Mouse (Mus musculus) layer of hippocampus, adult 2 months (tissue): ENCODE data around the gene Glrx. TPM values are rescaled to one million over a fixed set of nuclear protein-coding genes. Genes with fewer than 3 reads are reported as not detected.
"Not testable (repeated sequence)": the region's sequence is repeated elsewhere in the genome, so short reads cannot be mapped to it uniquely, and the experiment has no call there.

Source experiments
- DNase-seq, 2 experiments: peaks; one replicate each; pipeline ENCODE4 v3.0.0; 2022; ENCODE audit warnings: low spot score in 2 of 2
- H3K27ac ChIP-seq: fragments of 200-600 bp; 2 replicates; pipeline ENCODE4 v1.8.1; 2022
- H3K4me3 ChIP-seq: fragments of 200-600 bp; 2 replicates; pipeline ENCODE4 v1.8.1; 2022; ENCODE audit warnings: mild to moderate bottlenecking
- CTCF ChIP-seq: fragments of 200-600 bp; conservative IDR thresholded peaks from 2 replicates; pipeline ENCODE4 v1.8.1; 2022; ENCODE audit warnings: antibody characterized with exemption, mild to moderate bottlenecking, moderate library complexity
- total RNA-seq, 2 experiments: library from RNA; stranded (reverse); gene quantifications; 2 replicates each; pipeline ENCODE4 v1.2.3; 2021

Gene Glrx
- total RNA-seq, 2 experiments from 2014 or later: 45.7 to 49.9 TPM

DNA sequence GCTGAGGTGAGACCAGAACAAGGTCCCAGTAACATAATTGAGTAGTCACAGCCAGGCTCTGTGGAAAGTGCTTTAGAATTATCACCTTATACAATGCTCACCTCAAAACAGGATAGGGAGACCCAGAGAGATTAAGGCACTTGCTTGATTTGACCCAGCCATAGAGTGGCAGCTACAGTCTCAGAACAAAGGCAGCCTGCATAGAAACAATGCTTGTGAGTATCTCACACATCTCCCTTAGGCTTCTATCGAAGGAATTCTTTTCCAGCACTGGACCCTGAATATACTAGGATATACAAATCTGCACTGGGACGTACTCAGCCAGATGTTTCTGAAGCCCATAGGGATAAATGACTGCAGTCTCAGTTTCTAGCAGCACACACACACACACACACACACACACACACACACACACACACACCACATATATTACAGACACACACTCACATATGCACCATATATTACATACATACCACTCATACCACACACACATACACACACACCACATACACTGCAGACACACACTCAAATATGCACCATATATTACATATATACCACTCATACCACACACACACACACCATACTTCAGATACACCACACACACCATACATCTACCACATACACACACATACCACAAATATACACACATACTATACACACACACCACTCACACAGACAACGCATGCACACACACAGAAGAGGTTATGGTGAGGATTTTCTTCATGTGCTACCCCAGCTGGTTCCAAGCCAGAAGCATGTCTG is 20.5 kb upstream of the Glrx start:
- Histone ChIP-seq H3K4me3 (no peak overlapping the region), H3K27ac (no peak overlapping the region)
- no peak for DNase-seq
- TF ChIP-seq CTCF: no peak

DNA sequence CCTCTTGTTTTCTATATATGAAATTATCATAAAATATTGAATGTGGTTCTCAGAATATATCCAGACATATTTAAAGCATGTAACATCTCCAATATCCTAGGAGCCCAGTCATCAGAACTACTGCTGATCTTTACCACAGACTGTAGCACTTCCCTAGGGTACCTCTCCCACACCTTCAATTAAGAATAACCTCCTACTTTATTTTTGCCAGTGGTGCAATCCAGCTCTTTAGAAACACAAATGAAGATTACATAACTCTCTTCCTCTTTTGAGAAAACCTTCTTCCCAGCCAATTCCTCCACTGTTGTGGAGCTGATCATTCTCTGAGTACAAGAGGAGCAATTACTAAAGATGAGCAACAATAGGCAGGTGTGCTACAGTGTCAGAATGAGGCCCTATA is 19.8 kb upstream of the Glrx start:
- DNase-seq: no peak
- Histone ChIP-seq H3K27ac (no peak overlapping the region), H3K4me3 (no peak overlapping the region)
- no peak for TF ChIP-seq CTCF

DNA sequence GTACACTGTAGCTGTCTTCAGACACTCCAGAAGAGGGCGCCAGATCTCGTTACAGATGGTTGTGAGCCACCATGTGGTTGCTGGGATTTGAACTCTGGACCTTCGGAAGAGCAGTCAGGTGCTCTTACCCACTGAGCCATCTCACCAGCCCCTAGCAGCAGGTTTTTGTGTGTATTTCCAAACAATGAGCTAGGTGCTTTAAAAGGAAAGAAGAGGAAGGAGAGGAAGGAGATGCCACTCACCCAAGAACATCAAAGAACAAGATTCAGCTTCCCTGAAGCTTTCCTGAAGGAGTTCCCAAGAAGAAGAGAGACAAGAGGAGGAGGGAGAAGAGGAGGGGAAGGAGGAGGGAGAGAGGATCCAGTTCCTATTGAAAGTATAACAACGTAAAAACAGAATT is 17.3 kb upstream of the Glrx start:
- TF ChIP-seq CTCF: 0 out of 2 replicates have a peak, but pooled peaks have one; percentile 33
- H3K4me3 ChIP-seq, H3K27ac ChIP-seq, DNase-seq: not testable (repeated sequence)

DNA sequence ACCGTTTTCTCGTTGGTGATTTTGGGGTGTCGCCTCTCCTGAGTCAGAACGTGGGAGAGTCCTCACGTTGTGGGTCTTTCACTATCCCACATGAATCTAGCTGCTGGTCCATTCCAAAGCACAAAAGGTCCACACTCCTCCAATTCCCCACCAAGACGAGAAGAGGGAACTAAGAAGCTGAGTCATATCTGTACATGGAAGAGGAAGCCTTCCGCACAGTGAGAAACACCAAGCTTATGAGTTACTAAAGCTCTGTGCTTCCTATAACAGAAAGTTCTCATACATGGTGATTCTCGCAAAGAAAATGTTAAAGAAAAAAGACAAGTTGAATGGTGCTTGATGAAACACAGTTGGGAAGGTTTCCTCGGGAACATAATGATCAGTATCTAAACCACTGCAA is 16.5 kb upstream of the Glrx start:
- no peak for TF ChIP-seq CTCF
- DNase-seq: no peak
- Histone ChIP-seq H3K27ac (no peak overlapping the region), H3K4me3 (no peak overlapping the region)

DNA sequence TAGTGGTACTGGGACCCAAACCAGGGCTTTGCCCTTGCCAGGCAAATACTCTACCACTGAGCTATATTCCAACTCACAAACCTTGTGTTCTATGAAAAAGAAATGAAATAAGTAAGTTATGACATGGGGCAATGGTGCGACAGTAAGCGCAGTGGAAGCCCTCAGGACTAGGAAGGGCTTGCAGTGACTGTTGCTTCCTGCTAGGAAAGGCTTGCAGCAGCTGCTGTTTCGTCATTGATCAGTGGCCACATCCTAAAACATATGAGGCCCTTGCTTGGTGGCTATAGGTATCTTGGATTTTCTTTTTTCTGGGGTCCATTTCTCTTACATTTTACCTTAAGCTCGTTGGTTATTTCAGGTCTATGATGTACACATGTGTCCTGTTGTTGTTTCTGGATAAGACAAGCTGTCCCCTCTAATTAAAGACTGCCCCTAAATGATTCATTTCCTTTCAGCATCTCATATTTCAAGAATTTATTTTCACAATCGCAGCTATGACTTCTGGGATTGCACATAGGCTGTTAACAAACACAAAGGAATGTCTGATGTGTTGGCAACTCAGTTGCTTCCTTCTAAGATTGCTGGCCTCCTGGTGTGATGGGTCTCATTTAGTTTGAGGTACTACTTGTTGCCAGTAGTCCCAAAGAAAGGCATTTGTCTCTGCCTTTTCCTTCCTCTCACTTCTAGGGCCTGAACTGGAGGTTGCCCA is 14.9 kb upstream of the Glrx start:
- H3K27ac ChIP-seq: no peak overlapping the region
- DNase-seq: no peak
- TF ChIP-seq CTCF: no peak
- H3K4me3 ChIP-seq: no peak overlapping the region

DNA sequence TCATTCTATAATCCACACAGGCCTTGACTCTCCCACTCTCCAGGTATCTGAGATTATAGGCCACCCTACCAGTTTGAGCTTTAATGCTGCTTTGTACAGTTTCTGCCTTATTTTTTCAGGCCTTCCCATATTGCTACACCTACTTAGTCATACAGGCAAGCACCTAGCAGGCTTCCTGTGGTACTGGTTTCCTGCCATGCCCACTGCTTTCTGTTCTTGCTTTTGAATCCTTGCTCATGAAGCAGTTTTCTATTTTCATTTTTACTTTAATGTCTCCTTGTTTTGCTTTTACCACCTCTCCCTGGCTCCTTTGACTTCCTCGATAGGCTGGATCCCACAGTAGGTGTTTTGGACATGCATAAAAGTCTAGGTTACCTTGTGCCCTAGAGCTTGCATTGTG is 14.3 kb upstream of the Glrx start:
- TF ChIP-seq CTCF: no peak
- no peak for DNase-seq
- no peak overlapping the region for H3K4me3 ChIP-seq

DNA sequence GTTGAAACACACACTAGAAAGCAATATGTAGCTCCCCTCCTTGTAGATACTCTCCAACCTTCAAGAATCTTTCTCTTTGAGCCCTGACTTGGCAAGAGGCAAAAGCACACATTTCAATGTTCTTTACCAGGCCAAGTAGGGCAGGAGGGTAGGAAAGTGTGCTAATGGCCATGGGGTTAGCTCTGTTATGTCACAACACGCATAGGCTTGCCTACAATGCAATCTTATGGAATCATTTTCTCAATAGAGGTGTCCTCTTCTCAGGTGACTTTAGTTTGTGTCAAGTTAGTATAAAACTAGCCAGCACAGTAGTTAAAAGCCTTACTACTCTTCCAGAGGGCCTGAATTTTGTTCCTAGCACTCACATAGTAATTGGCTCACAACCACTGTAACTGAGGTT is 9.0 kb upstream of the Glrx start:
- TF ChIP-seq CTCF: no peak
- no peak overlapping the region for H3K27ac ChIP-seq

More for the DNA sequence above, 14.3 kb upstream of the Glrx start:
- H3K27ac ChIP-seq: no peak overlapping the region

DNA sequence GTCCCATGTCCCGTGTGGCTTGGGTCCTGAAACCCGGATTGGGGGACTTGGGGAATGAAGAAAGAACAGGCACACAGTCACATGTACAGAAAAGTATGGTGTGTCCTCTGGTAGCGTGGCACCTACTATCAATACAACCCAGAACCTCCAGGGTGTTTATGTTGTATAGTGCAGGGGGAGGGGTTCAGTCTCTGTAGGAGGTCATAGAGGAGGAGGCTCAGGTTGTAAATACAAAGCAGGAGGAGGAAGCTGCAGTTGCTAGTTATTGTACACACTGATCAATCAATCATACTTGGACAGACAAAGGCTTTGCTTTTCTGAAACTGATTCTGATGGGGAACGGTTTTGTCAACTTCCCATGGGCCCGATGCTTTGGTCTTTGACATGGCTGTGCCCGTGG is 8.0 kb upstream of the Glrx start:
- Histone ChIP-seq H3K4me3 (no peak overlapping the region), H3K27ac (no peak overlapping the region)
- no peak for DNase-seq
- no peak for TF ChIP-seq CTCF

More for the DNA sequence above, 9.0 kb upstream of the Glrx start:
- H3K4me3 ChIP-seq: no peak overlapping the region
- DNase-seq: no peak

DNA sequence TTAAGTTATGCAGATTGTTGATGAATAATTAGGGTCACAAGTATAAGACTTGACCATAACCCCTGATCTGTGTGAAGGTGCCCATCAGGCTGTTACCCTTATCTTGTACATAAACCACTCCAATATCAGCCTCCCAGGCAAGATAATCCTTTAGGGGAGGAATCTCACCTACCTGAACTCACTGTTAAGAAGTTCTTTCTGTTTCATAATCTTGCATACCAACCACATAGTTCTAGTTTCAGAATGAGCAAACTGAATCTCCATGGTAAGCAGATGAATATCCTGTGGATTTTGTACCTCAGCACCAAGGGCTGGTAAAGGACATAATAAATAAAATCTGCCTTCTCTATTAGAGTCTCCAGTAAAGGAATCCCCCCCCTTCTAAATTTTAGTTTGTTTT is 7.0 kb upstream of the Glrx start:
- DNase-seq: no peak
- Histone ChIP-seq H3K4me3 (no peak overlapping the region), H3K27ac (no peak overlapping the region)
- no peak for TF ChIP-seq CTCF

DNA sequence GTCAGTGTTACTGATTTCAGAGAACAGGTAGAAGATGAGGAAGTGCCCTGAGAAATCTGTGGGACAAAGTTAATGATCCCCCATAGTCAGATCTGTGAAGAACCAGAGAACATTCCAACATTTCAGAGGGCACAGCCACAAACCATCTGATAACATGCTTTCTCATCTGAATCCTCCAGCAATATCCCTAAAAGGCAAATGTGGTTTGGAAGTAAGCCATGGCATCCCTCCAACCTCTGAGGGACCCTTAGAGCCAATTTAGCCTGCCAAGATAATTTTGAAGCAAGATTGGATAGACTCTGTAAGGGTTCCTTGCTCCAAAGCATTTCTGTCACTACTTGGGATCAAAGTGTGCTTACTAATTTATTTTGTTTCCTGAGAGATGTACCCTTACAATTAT is 6.2 kb upstream of the Glrx start:
- Histone ChIP-seq H3K4me3 (no peak overlapping the region), H3K27ac (no peak overlapping the region)
- DNase-seq: no peak
- TF ChIP-seq CTCF: no peak

DNA sequence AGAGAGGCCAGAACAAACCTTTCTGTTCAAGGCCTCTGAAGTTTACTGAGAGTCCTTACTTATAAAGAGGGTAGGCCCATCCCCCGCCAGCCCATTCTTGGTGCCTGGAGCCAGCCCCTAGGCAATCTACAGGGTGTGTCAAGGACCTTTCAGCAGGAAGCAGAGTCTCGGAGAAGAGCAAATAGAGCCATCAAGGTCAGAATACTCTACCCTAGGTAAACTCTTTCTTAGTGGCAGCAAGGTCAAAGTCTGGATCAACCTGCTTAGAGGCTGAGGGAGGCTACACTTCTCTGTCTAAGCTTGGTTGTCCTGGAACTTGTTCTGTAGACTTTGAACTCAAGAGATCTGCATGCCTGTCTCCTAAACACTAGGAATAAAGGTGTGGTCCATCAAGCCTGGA is 4.2 kb upstream of the Glrx start:
- no peak overlapping the region for H3K4me3 ChIP-seq
- H3K27ac ChIP-seq: no peak overlapping the region
- no peak for TF ChIP-seq CTCF
- DNase-seq: no peak

DNA sequence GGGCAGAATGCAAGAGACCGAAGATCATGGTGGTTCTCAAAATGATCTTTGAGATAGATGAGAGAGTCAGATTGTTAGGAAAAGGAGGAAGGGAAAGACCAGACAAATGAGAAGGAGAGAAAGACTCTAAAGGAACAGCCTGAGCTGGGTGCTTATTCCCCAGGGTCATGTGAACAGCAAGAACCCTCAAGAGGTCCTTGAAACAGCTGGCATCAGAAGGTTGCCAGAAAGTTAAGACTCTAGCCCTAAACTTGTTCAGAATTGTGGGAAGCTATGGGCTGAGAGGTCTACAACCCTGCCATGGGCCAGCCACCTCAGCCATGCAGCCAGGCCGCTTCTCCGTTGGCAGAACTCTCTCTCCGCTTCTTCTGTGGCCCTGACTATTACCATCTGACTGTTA is 1.2 kb upstream of the Glrx start:
- Histone ChIP-seq H3K4me3 (no peak overlapping the region), H3K27ac (no peak overlapping the region)
- DNase-seq: no peak
- no peak for TF ChIP-seq CTCF

DNA sequence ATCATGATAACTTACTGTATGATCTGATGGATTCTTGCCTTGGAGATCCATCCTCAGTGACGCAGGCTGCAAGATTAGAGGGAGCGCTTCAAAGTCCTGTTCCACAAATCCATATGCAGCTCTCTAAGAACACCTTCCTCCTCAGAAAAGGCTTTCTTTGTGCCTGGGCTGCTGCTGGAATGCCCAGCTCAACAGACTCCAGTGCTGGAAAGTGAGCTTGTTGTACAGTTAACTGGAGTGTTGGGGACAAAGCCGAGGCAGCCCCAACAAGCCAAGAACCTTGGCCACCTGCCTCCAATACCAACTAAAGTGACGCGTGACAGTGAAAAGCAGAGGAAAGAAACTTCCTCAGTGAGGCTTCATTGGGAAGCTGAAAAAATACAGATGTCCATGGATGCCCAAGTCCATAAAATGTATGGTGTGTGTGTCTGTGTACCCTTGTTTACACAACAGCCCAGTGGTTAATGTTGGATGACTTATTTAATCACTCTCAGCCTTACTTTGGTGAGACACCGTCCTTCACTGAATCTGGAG is 1.2 kb downstream of the Glrx start:
- H3K4me3 ChIP-seq: peak overlapping the region; percentile 82
- no peak for TF ChIP-seq CTCF
- DNase-seq: peak in 1 of 2 experiments; percentile 19
- H3K27ac ChIP-seq: peak overlapping the region; percentile 88

DNA sequence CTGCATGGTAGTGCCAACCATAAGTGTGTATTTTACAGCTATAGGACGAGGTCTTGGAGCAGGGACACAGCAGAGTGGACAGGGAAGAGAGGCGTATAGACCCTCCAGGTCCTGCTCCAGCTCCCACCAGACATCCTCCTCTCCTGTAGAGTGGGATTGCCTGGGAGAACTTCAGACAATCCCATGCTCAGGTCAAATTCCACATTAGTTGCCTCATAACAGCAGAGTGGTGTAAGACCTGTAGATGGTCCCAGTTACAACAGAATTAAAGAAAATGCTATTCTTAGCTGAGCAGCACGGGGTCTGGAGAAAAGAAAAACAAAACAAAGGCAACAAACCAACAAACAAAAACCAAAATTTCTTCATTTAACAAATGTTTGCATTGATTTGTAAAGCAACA is 2.3 kb downstream of the Glrx start:
- no peak for DNase-seq
- no peak for TF ChIP-seq CTCF
- Histone ChIP-seq H3K4me3 (peak overlapping the region; percentile 0; the same call in 1 of the 2 replicates), H3K27ac (no peak overlapping the region)
